Comparison of ENCODE assay signal across 8 mouse cellular contexts in genomic region chr1:20951300-20951763, GRCm38 (mm10). TPM values are rescaled to one million over a fixed set of nuclear protein-coding genes. Genes with fewer than 3 reads are reported as not detected.
DNase-seq lines count a peak whose midpoint lies in the region; ATAC-seq and TF ChIP-seq lines count a peak whose summit lies in the region.

Gene Efhc1, plus strand, starts transcription at chr1:20951626.

- WGBS in forebrain, embryonic 12.5 days: 2% methylated on average over 22 of the region's 23 CpGs
- 1% methylated on average over 21 of the region's 23 CpGs for WGBS in heart, embryonic 16.5 days
- 2% methylated on average over 23 of the region's 23 CpGs for WGBS in liver, embryonic 13.5 days (ENCODE audit: insufficient replicate concordance)
- WGBS in stomach, embryonic 15.5 days: 2% methylated on average over 23 of the region's 23 CpGs

- ATAC-seq in forebrain, embryonic 12.5 days (ENCODE audit: low FRiP score): peak; percentile 98
- peak; percentile 96 for ATAC-seq in heart, embryonic 16.5 days (replicated peaks; ENCODE audit: extremely low read depth, insufficient read depth, low FRiP score)
- peak; percentile 96 for ATAC-seq in liver, embryonic 13.5 days (ENCODE audit: low read depth)
- peak; percentile 97 for ATAC-seq in stomach, embryonic 15.5 days (ENCODE audit: insufficient read depth, low FRiP score, low read depth)

- H3K36me3 ChIP-seq in E14TG2a.4 (ENCODE audit: insufficient read depth, low read length): no peaks in the 10 kb centered on the region
- H3K36me3 ChIP-seq in forebrain, embryonic 12.5 days (replicated peaks): no peaks in the 10 kb centered on the region
- H3K36me3 ChIP-seq in heart, embryonic 16.5 days (ENCODE audit: control insufficient read depth, insufficient read depth): no peaks in the 10 kb centered on the region
- no peaks in the 10 kb centered on the region for H3K36me3 ChIP-seq in liver, embryonic 13.5 days
- H3K36me3 ChIP-seq in stomach, embryonic 15.5 days: no peaks in the 10 kb centered on the region

- peak; percentile 74 for DNase-seq in c-Kit-positive CD71-positive TER-119-positive erythroid progenitor cells, embryonic 14.5 days (ENCODE audit: low spot score)
- peak; percentile 94 for DNase-seq in kidney, postnatal 25 days
- DNase-seq in liver, embryonic 13.5 days: peak; percentile 80
- DNase-seq in neural tube, embryonic 10.5 days (ENCODE audit: extremely low spot score, low spot score): peak; percentile 96

- no peak for TF ChIP-seq CTCF in E14TG2a.4 (conservative IDR thresholded peaks at IDR 0.05; ENCODE audit: low read length)

- peak within 1 kb of the TSS; percentile 69 for H3K9ac ChIP-seq in forebrain, embryonic 12.5 days
- peak within 1 kb of the TSS; percentile 67 for H3K9ac ChIP-seq in heart, embryonic 16.5 days (ENCODE audit: low read length)
- peak within 1 kb of the TSS; percentile 56 for H3K9ac ChIP-seq in liver, embryonic 13.5 days
- H3K9ac ChIP-seq in stomach, embryonic 15.5 days: peak within 1 kb of the TSS; percentile 32; the same call in 1 of the 2 replicates

- H3K27me3 ChIP-seq in E14TG2a.4 (ENCODE audit: insufficient read depth, low read length): no peaks in the 10 kb centered on the region
- H3K27me3 ChIP-seq in forebrain, embryonic 12.5 days: no peaks in the 10 kb centered on the region
- H3K27me3 ChIP-seq in heart, embryonic 16.5 days (ENCODE audit: control insufficient read depth, insufficient read depth, low read length): no peaks in the 10 kb centered on the region
- no peaks in the 10 kb centered on the region for H3K27me3 ChIP-seq in liver, embryonic 13.5 days
- no peaks in the 10 kb centered on the region for H3K27me3 ChIP-seq in stomach, embryonic 15.5 days (replicated peaks)

- peaks cover 39% of the 10 kb centered on the region for H3K4me1 ChIP-seq in E14TG2a.4 (replicated peaks; ENCODE audit: low read depth, low read length)
- peaks cover 7% of the 10 kb centered on the region for H3K4me1 ChIP-seq in forebrain, embryonic 12.5 days
- H3K4me1 ChIP-seq in heart, embryonic 16.5 days (ENCODE audit: control insufficient read depth, insufficient read depth, low read length): no peaks in the 10 kb centered on the region
- H3K4me1 ChIP-seq in liver, embryonic 13.5 days (replicated peaks): peaks cover 15% of the 10 kb centered on the region
- 0 out of 2 replicates have a peak, but pooled peaks cover 5% of the 10 kb centered on the region for H3K4me1 ChIP-seq in stomach, embryonic 15.5 days

- H3K27ac ChIP-seq in forebrain, embryonic 12.5 days: peak within 1 kb of the TSS; percentile 83
- H3K27ac ChIP-seq in heart, embryonic 16.5 days (ENCODE audit: low read length): peak within 1 kb of the TSS; percentile 53
- no peak within 1 kb of the TSS for H3K27ac ChIP-seq in liver, embryonic 13.5 days
- H3K27ac ChIP-seq in stomach, embryonic 15.5 days: peak within 1 kb of the TSS; percentile 60; the same call in 1 of the 2 replicates

- H3K4me3 ChIP-seq in E14TG2a.4 (replicated peaks; ENCODE audit: low read length): peak within 1 kb of the TSS; percentile 86
- H3K4me3 ChIP-seq in forebrain, embryonic 12.5 days (replicated peaks): peak within 1 kb of the TSS; percentile 54
- peak within 1 kb of the TSS; percentile 60 for H3K4me3 ChIP-seq in heart, embryonic 16.5 days (ENCODE audit: low read length)
- peak within 1 kb of the TSS; percentile 60 for H3K4me3 ChIP-seq in liver, embryonic 13.5 days (replicated peaks)
- H3K4me3 ChIP-seq in stomach, embryonic 15.5 days (replicated peaks): peak within 1 kb of the TSS; percentile 58

- peak within 1 kb of the TSS; percentile 73 for H3K4me2 ChIP-seq in forebrain, embryonic 12.5 days
- peak within 1 kb of the TSS; percentile 64 for H3K4me2 ChIP-seq in heart, embryonic 16.5 days (ENCODE audit: low read depth, low read length)
- H3K4me2 ChIP-seq in liver, embryonic 13.5 days: peak within 1 kb of the TSS; percentile 78
- peak within 1 kb of the TSS; percentile 60 for H3K4me2 ChIP-seq in stomach, embryonic 15.5 days

- H3K9me3 ChIP-seq in E14TG2a.4 (ENCODE audit: low read length): no peaks in the 10 kb centered on the region
- no peaks in the 10 kb centered on the region for H3K9me3 ChIP-seq in forebrain, embryonic 12.5 days
- H3K9me3 ChIP-seq in heart, embryonic 16.5 days (replicated peaks; ENCODE audit: control insufficient read depth, low read length): no peaks in the 10 kb centered on the region
- H3K9me3 ChIP-seq in liver, embryonic 13.5 days (replicated peaks): no peaks in the 10 kb centered on the region
- no peaks in the 10 kb centered on the region for H3K9me3 ChIP-seq in stomach, embryonic 15.5 days

RNA-seq across cellular contexts. Expression of gene Efhc1, which starts in this region (rescaled TPM):
- 2.0 and 2.9 TPM in 2 replicates for polyA plus RNA-seq in forebrain, embryonic 12.5 days (2016; fragmentation: Nextera tagmentation; extraction: Ambion mirVana)
- 1.9 and 3.0 TPM in 2 replicates for polyA plus RNA-seq in heart, embryonic 16.5 days (2015; fragmentation: Nextera tagmentation; extraction: Ambion mirVana)
- 0.41 and 0.45 TPM in 2 replicates for polyA plus RNA-seq in liver, embryonic 13.5 days (2015; fragmentation: Nextera tagmentation; extraction: Ambion mirVana)
- 2.5 and 2.8 TPM in 2 replicates for polyA plus RNA-seq in stomach, embryonic 15.5 days (2015; fragmentation: Nextera tagmentation; extraction: Ambion mirVana)

Comparison
In these comparisons a context has a peak if more than half of its experiments do, and no peak if none do; other contexts are left out.
1. Peak in DNase-seq, ATAC-seq, H3K4me3 ChIP-seq, H3K9ac ChIP-seq and H3K4me2 ChIP-seq in liver, embryonic 13.5 days; RNA of the gene not detected or under 1 TPM.